Mouse (Mus musculus): Measurements from ENCODE around the gene Hist1h2ae.
"Not testable (repeated sequence)": the region's sequence is repeated elsewhere in the genome, so short reads cannot be mapped to it uniquely, and the experiment has no call there.

Gene Hist1h2ae

DNA sequence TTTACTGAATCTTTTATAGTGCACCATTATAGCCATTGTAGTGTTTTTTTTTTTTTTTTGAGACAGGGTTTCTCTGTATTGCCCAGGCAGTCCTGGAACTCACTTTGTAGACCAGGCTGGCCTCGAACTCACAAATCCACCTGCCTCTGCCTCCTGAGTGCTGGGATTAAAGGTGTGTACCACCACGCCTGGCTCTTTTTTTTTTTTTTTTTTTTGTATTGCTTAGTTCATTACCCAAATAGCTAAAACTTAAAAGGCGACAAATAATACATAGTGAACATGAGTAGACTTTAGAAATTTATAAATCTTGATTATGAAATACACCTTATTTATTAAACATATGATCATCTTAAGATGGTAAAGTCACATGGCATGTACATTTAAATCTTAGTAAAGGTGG lies 29.5 kb downstream of the Hist1h2ae start:
- no peak for DNase-seq (ENCODE audit: extremely low read depth, low read depth, low spot score)

DNA sequence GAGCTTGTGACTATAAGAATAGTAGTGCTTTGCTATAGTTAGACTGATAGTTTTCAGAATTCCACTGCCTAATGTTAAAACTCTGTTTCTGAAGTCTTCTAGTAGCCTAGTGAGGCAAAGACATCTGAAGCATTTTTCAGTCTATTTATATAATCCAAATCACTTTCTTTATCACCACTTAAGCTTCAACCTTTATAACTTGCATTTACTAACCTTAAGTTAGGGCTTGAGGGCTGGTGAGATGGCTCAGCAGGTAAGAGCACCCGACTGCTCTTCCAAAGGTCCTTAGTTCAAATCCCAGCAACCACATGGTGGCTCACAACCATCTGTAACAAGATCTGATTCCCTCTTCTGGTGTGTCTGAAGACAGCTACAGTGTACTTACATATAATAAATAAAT lies 31.2 kb downstream of the Hist1h2ae start:
- not testable (repeated sequence) for DNase-seq (ENCODE audit: extremely low read depth, low read depth, low spot score)

DNA sequence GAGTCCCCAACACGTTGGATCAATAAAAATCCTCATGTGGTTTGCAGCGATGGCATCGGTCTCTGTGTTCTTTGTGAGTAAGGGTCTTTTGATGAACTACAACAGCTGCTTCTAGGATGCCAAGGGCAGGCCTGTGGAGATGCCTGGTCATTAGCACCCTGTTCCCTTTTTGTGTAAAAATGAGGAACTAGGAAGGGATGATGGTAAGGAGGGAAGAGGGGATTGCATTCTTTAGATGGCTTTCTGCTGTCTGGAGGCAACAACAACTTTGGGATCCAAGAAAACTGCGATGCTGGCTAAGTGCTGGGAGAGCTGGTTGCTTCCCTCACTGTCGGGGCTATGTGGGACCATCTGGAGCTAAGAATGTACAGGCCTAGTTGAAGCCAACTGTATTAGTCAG lies 32.8 kb downstream of the Hist1h2ae start:
- no peak for DNase-seq (ENCODE audit: extremely low read depth, low read depth, low spot score)

DNA sequence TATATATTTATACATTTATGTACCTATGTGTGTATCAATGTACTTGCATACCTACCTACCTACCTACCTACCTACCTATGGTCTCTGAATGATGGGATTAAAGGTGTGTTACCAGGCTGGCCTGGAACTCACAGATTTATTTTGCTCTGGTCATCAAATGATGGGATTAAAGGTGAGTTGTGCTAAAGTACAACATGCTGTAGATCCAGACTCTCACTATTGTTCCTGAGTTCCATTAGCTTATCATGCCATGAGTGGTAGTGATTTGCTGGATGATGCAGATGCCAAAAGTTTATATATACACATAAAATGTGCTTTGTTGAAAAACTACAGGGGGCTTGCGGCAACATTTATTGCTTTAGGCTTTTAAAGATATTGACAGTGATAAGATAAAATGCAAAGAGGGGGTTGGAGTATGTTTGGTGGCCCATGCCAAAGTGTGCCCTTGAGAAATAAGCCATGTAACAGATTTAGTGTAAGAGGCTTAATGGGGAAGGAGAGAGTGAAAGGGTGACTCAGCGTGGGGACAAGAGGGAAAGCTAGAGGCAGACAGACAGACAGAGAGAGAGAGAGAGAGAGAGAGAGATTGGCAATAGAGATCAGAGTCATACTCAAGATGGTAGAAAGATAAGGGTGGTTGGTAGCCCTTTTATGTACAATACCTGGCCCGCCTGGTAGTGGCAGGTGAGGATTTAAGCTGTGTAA lies 33.9 kb downstream of the Hist1h2ae start:
- DNase-seq (ENCODE audit: extremely low read depth, low read depth, low spot score), result no peak

DNA sequence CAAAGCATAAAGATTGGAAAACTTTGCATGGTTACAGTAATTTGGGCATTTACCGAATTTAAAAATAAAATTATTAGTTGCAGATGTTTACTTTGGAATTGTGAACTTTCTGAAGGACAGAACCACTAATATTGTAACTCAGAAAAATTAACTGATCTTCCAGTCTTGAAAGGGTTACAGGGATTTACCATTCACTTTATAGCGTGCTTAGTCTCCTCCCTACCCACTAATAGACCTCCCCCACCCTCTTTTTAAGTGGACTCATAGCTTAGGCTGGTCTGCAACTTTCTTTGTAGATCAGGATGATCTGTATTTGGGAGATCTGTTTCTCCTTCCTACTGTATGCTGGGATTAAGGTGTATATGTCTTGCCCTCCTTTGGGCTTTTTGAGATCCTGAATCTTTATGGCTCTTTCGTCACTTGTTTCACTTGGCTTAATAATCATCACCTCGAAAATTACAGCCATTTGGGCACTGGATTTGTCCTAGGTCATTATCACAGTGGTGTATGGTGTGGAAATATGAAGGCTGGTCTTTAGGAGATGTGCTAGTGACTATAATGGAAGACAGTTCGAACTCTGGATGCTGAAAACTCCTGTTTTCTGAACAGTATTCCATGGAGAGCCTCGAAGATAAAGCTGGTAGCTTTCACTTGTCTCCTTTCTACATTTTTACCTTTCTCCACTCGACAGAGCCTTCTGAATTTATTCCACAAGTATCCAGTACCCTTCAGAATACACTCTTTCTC lies 34.8 kb downstream of the Hist1h2ae start:
- DNase-seq (ENCODE audit: extremely low read depth, low read depth, low spot score), result no peak

DNA sequence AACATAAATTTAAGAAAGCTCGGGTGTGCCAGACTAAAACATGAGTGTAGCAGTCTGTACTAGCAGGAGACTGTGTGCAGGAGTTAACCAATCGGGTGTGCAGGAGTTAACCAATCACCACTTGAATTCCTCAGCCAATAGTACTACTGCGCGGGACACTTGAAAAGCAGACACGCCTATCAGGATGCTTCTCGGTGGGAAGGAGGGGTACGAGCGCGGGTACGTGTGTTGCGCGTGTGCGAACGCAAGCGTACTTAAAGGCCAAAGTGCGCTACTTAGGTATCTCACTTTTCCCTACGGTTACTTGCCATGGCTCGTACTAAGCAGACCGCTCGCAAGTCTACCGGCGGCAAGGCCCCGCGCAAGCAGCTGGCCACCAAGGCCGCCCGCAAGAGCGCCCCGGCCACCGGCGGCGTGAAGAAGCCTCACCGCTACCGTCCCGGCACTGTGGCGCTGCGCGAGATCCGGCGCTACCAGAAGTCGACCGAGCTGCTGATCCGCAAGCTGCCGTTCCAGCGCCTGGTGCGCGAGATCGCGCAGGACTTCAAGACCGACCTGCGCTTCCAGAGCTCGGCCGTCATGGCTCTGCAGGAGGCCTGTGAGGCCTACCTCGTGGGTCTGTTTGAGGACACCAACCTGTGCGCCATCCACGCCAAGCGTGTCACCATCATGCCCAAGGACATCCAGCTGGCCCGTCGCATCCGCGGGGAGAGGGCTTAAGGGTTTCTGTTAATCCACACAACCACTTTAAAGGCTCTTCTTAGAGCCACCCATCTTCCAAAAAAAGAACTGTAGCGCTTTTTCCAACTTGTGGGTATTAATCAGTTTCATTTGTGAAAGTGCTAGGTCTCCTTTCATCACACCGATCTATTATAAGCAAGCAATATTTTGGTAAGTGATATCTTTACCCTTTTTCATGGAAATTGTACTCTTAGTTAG lies 35.6 kb downstream of the Hist1h2ae start, which contains the start of gene Hist1h3g:
Gene Hist1h3g, plus strand, starts transcription at position 286 of the 939 bp plus-strand sequence.
- peak; percentile 83 for DNase-seq (ENCODE audit: extremely low read depth, low read depth, low spot score)

DNA sequence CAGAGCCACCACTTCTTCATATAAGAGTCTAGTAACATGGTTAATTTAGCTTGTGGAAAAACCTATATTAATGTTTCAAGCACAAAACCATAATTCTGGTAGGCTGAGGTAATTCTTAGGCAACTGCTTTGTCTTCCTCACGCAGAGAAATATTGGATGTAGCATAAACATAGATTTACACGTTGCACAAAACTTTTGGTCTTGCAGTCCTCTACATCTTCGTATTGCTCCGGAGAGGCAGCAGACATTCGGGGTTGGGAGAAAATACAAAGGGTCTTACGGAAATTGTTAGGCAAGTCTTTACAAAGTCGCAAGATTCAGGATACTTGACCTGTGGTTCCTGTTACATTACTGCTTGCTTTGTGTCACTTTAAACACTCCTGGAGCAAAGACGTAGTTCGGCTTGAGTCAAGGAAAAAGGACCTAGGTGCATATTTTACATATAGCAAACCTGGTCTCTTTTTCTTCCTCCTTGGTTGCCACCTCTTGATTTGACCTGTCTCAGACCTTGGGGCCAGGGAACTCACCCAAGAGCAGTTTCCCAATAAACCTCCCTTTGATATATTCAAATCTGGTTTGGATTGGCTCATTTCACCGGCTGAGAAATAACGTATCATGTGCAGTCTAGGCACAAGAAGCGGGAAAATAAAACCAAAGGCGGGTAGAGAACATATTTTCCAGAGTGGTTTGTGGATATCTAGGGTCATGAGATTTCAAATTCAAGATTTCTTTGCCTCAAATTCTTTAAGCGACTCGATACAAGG lies 36.5 kb downstream of the Hist1h2ae start:
- DNase-seq (ENCODE audit: extremely low read depth, low read depth, low spot score), result no peak

DNA sequence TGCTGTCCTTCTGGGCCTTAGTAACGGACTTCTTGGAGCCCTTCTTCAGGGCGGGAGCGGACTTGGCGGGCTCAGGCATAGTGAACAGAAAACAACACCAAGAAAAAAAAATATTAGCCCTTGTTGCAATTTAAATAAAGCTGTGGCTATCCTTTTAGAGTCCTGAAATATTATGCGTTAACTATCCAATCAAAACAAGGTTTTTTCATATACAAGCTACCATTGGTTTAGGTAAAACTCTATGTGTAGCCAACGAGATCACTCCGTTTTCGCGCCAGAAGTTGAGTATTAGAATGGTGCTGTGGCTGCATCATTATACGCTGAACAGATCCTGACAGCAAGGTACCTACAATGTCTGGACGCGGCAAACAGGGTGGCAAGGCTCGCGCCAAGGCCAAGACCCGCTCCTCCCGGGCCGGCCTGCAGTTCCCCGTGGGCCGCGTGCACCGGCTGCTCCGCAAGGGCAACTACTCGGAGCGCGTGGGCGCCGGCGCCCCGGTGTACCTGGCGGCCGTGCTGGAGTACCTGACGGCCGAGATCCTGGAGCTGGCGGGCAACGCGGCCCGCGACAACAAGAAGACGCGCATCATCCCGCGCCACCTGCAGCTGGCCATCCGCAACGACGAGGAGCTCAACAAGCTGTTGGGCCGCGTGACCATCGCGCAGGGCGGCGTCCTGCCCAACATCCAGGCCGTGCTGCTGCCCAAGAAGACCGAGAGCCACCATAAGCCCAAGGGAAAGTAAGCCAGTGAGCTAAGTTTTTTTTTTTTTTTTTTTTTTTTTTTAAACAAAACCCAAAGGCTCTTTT lies 37.3 kb downstream of the Hist1h2ae start, which contains the start of gene Hist1h2af:
Gene Hist1h2af, plus strand, starts transcription at position 347 of the 808 bp plus-strand sequence.
- DNase-seq (ENCODE audit: extremely low read depth, low read depth, low spot score), result not testable (repeated sequence)

DNA sequence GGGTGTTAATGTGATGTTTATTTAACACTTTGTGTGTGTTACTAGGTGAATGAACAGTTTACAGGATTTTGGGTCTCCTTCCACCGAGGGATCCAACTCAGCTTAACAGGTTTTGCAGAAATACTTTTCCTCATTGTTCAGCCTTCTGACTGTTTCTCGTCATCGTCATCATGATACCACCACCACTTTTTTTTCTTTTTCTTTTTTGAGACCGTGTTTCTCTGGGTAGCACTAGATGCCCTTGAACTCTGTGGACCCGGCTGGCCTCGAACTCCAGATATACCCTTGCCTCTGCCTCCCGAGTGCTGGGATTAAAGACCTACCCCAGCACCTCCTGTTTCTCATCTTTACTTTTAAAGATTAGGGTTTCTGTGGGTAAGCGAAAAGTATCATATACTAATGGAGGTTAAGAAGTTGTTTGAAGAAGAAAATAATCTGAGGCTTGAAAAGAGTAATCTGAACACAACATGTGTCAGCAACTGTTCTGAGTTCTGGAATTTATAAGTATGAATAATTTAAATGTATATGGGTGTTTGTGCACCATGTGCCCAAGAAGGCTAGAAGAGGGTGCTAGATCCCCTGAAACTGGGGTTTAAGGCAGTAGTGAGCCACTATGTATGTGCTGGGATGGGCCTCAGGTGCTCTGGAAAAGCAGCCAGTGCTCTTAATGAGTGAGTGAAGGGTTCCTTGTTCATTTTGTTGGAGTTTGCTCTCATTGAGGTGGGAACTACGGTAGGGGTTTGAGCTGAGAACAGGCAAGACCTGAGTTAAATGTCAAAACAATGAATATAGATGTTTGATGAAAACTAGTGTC lies 38.6 kb downstream of the Hist1h2ae start:
- no peak for DNase-seq (ENCODE audit: extremely low read depth, low read depth, low spot score)

DNA sequence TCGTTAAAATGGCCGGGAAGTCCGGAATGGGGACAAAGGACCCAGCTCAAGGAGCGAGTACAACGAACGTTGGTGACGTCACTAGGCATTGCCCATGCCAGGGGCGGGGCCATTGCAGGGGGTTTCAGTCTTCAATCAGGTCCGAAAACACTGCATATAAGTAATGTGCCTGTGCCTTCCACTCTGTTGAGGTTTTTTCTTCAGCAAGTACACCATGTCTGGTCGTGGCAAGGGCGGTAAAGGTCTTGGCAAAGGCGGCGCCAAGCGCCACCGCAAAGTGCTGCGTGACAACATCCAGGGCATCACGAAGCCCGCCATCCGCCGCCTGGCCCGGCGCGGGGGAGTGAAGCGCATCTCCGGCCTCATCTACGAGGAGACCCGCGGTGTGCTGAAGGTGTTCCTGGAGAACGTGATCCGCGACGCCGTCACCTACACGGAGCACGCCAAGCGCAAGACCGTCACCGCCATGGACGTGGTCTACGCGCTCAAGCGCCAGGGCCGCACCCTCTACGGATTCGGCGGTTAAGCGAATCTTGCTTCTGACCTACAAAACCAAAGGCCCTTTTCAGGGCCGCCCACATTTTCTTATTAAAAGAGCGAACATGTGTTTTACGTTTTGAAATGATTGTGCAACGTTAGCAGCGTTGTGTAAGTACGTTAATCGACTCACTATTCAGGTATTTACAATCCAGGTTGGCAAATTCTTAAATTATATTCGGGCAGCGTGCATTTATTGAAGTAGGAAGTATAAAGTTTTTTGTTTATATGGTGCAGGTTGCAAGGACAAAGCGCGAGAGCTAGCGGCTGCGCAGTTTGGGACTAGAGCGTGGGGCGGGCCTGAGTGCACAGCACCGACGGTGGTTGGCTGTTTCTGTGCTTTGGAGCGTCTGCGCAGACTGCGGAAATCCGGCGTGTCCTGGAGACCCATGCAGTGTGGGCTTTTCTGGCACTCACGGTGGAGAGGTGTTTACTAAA lies 39.8 kb downstream of the Hist1h2ae start, which contains the start of gene Hist1h4h:
Gene Hist1h4h, plus strand, starts transcription at position 150 of the 975 bp plus-strand sequence.
- DNase-seq (ENCODE audit: extremely low read depth, low read depth, low spot score), result no peak

DNA sequence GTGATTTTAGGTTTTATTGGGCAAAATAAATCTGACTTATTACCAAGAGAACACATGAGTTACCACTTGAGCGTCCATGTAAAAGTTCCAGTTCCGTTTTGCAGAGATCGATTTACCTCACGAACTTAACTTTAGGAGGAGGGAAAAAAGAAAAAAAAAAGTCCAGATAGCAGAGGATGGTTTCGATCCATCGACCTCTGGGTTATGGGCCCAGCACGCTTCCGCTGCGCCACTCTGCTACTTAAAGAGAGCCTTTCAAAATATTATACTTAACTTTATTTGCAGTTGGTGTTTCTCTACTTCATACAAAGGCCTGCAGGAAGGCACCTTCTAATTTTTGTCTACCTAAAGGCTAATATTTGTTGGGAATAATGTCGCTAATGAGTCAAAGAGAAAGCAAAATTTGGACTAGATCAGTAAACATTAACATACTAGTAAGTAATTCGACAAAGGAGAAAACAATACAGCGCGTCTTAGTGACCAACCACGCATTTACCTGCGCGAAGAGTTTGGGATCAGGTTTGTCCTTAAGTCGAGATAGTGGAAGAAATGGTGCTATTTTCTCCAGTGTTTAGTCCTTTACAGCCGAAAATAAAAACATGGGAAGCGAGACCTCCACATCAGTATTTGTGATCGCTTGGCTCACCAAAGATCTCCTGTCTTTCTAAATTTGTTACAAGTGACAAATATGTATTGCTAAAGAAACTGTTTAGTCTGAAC lies 40.7 kb downstream of the Hist1h2ae start:
- no peak for DNase-seq (ENCODE audit: extremely low read depth, low read depth, low spot score)

DNA sequence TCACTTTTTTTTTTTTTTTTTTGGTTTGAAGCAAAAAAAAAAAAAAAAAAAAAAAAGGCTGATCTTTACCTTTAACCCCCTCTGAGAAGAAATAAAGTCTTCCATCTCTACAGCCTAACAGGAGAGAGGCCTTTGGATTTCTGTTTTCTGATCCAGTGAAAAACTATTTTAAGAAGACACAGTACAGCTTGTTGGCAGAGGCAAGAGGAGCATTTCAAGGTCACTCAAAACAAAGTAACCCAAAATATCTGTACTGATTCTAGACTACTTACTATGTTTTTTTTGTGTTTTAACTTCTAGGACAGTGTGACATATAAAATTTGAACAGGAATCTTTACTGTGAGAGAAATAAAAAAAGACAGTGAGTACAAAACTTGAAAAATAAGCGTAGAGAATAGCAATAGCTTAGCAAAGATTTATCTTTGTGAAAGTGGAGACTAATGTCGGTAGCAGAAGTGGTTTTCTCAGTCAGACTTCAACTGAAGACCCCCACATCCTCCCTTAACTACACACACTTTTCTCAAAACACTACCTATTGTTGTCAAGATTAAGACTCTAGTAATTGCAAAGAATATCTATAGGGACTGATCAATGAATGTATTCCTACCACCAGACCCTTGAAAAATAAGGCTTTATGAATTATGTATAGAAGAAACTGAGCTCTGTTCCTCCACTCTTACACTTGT lies 41.4 kb downstream of the Hist1h2ae start:
- no peak for DNase-seq (ENCODE audit: extremely low read depth, low read depth, low spot score)

DNA sequence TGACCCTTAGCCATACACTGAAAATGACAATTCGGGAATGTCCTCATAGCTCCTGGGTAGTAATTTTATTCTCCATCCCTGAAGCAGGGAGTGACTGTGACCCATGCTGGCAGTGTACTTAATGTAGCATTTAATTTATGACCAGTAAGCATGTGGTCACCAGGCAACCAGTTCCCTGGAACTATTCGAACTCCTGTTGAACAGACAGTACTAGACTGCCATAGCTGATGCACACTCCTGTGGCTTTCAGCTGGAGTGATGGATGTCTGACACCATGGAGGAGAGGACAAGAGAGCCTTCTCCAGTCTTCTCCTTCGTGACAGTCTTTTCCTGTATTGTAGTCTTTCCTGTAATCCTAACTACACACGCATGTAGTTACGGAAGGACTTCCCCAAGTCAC lies 42.0 kb downstream of the Hist1h2ae start:
- DNase-seq (ENCODE audit: extremely low read depth, low read depth, low spot score), result no peak

DNA sequence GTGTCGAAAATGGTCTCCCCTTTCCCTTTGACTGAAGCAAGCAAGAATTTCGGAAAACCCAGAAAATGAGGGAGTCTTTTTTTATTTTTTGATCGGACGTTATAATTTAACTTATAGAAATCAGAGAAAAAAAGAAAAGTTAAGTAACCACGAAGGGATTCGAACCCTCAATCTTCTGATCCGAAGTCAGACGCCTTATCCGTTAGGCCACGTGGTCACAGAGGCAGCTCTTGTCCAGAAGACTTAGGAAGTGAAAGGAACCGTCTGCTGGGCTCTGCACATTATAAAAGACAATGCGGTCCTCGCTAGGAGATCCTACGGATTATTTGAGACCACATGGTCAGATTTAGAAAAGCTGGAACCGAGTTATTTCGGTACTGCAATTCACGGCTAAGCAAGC lies 44.7 kb downstream of the Hist1h2ae start:
- no peak for DNase-seq (ENCODE audit: extremely low read depth, low read depth, low spot score)

DNA sequence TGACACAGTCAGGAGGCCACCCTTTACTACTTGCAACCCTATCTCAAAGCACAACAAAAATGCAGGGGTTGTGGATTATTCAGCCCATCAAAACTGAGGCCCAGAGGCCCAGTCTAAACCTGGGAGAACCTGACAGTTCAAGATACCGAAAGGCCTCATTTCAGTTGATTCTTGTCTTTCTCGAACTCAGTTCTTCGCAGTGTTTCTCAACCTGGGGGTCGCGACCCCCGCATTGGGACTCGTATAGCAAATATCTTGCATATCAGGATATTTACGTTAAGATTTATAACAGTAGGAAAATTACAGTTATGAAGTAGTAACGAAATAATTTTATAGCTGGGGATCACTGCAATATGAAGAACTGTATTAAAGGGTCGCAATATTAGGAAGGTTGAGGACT lies 45.1 kb downstream of the Hist1h2ae start:
- DNase-seq (ENCODE audit: extremely low read depth, low read depth, low spot score), result no peak

DNA sequence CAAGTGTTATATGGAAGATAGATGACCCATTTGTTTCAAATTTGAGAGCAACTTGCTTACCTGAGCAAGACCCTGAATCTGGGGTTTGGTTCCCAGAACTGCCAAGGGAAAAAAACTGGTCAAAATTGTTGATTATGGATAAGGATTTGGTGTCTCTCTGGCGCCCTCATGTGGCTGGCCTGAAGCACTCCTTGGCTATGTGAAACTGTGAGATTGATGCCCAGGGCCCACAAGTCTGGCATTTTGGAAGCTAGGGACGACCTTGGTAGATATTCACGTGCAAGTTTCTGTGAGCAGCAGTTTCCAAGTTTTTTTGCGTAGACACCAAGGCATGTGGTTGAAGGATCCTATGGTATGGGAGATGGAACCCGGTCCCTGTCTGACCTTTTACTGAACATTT lies 46.4 kb downstream of the Hist1h2ae start:
- no peak for DNase-seq (ENCODE audit: extremely low read depth, low read depth, low spot score)

Data from fat pad, adult 2 months (tissue).